Mouse (Mus musculus) large intestine, adult 2 months (tissue): Measurements from ENCODE around the gene Kdm2b. TPM values are rescaled to one million over a fixed set of nuclear protein-coding genes. Genes with fewer than 3 reads are reported as not detected.

Source experiments
- DNase-seq: peaks from one replicate; pipeline ENCODE4 v3.0.0-alpha.2; 2012; ENCODE audit warnings: low read depth, low spot score
- whole genome bisulfite sequencing: fragments of 180-500 bp; shearing (Covaris S2); methylation state at CpG from one replicate; pipeline ENCODE4 v1.1.7; 2018; 5-methylcytosine and 5-hydroxymethylcytosine counted together
- polyA plus RNA-seq: library from polyadenylated mRNA; depleted of rRNA; stranded (reverse); fragments of >200 nt; gene quantifications from 2 replicates; pipeline ENCODE4 v1.2.3, GENCODE M21; 2012

The Kdm2b gene
- polyA plus RNA-seq, 1 experiment, result 12.1 TPM

DNA sequence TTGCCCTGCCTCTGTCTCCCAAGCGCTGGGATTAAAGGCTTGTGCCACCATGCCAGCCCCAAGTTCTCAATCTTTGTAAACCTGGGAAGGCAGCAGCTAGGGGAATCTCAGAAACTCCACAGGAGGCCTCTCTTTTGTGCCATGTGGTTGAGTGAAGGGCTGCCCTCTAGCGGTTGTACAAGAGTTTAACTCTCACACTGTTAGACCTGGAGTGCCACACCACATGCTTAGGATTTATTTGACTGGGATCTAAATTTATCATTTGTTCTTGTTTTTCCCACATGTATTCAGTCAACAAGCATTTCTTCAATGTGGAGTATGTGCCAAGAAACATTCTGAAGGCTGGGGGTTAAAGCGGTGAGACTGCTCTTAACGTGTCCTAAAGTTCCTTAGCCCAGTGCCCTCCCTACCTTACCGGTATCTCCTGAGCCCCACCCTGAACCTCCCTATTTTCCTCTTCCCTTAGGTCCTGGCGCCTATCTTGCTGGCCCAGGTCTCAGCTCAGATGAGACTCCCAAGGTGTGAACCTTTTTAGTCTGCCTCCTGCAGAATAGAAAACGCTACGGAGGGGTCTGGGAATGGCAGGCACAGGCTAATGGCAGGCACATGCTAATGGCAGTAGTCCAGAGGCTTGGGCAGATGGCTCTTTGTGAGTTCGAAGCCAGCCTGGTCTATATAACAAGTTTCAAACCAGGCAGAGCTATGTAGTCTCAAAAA lies 24.1 kb upstream of the Kdm2b start:
- 34% methylated on average over 9 of the region's 9 CpGs for WGBS
- no peak for DNase-seq

DNA sequence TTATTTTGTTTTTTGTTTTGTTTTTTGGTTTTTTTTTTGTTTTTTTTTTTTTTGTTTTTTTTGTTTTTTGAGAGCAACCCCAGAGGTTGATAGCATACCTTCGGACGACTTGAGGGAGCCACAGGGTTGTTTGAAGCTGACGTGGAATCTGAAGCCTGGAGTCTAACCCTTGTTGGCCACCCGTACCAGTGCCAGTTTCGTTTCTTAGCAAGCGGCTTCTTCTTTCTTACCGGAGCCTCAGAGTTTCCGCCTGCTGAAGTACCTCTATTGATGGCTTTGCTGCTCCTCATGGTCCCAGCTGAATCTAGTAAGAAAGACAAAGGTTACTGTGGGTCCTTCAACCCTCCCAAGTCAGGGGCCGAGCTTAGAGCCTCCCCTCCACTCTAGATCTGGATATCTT lies 22.1 kb upstream of the Kdm2b start:
- 94% methylated on average over 9 of the region's 9 CpGs for WGBS
- no peak for DNase-seq

DNA sequence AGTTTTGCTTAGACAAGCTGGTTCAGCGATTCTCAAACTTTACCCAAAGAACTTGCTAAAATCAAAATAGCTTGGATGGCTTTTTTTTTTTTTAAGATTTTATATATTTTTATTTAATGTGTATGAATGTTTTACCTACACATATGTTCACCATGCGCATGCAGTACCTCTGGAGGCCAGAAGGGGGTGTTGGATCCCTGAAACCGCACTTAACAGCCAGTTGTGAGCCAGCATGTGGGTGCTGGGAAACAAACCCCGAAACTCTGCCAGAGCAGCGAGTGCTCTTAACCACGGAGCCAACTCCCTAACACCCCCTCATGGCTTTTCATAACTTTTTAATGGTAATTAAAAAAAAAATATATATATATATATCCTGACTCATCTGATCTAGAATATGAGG lies 21.2 kb upstream of the Kdm2b start:
- DNase-seq, result no peak
- 95% methylated on average over 6 of the region's 6 CpGs for WGBS

DNA sequence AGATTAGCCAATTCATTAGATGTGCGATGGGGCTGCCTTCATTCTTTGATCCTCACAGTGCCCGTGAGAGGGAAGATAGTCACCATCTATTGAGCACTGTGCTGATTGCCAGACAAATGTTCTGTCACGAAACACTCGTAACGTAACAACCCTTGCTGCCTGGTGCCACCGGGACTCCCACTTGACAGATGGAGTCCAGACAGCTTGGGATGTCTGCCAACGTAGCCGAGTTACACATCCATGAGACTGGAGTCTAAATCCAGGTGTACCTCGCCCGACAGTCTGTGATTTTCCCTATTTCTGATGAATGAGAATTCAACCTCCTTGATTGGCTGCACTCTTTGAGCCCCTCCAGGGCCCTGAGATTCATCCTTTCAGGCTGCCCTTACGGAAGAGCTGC lies 20.2 kb upstream of the Kdm2b start:
- WGBS, result 35% methylated on average over 11 of the region's 11 CpGs
- DNase-seq, result no peak

DNA sequence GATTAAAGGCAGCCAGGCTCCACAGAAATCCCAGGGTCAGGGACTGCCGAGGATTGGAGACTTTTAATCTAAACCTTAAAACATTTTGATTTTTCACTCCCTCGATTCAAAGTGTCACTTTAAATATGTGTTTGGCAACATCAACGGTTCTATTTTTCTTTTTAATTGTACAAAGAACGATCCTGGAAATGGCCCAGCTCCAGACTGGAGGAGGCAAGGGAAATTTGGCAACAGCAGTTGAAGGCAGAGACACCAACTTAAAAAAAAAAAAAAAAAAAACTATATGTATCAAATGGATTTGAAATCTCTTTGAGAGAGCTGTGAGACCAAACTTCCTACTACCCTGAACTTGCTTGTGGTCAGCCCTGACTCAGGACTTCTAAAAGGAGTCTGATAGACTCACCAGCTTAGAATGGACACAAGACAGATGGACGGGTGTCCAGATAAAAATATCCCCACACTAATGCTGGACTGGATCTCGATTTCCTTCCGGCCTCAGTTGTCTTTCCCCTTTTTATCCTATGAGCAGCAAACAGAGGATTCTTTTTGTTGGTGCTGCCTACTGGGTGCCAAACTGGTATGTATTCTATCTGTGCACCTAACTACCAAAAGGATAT lies 19.4 kb upstream of the Kdm2b start:
- DNase-seq, result no peak
- 48% methylated on average over 7 of the region's 7 CpGs for WGBS

DNA sequence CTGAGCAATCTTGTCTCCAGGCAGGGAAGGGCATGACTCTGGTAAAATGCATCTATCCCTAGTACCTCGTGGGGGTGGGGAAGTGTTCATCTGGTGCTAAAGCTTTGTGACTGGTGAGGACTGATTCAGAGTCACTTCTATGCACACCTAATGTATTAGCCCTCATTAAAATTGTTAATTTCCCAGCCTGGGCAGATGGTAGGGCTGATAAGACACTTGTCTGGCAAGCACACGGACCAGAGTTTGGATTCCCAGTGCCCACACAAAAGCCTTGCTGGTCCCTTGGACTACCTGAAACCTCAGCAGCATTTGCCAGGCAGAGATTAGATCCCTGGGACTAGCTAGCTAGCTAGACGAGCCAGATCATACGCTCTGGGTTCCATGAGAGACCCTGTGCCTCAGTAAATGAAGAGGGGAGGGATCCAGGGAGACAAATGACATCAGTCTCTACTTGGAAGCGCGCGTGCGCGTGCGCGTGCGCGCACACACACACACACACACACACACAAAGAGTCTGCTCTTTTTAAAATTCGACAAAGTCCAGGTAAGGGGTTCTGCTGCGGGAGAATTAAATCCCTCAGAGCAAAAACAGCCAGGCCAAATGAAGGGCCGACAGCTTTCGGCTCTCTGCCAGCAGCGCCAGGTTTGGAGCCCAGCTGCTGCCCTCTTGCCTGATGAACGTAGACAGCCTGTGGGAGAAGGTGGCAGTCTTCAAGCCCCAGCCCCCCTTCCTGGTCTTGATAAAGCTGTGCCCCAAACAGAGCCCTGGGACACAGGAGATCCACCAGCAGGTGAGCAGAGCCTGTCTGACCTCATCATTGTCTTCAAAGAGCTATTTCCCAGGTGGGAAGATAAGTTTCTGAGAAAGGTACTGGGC lies 16.3 kb upstream of the Kdm2b start:
- 85% methylated on average over 19 of the region's 19 CpGs for WGBS
- no peak for DNase-seq

DNA sequence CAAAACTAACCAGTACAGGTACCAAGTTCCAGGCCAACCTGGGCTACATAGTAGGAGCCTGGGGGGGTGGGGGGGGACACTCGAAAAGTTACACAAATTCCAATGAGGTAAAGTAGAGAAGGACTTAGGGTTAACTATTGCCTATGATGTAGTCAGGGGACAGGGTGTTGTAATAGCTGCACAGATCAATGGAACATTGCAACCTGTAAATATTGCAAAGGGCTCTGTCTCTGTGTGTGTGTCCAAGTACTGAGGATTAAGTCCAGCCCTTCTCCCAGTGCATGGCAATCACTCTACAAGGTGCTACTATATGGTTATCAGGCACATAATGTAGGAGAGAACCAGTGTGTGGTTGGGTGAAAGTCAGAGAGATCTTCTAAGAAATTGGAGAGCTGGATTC lies 11.3 kb upstream of the Kdm2b start:
- WGBS, result 50% methylated on average over 1 of the region's 1 CpGs
- DNase-seq, result no peak

DNA sequence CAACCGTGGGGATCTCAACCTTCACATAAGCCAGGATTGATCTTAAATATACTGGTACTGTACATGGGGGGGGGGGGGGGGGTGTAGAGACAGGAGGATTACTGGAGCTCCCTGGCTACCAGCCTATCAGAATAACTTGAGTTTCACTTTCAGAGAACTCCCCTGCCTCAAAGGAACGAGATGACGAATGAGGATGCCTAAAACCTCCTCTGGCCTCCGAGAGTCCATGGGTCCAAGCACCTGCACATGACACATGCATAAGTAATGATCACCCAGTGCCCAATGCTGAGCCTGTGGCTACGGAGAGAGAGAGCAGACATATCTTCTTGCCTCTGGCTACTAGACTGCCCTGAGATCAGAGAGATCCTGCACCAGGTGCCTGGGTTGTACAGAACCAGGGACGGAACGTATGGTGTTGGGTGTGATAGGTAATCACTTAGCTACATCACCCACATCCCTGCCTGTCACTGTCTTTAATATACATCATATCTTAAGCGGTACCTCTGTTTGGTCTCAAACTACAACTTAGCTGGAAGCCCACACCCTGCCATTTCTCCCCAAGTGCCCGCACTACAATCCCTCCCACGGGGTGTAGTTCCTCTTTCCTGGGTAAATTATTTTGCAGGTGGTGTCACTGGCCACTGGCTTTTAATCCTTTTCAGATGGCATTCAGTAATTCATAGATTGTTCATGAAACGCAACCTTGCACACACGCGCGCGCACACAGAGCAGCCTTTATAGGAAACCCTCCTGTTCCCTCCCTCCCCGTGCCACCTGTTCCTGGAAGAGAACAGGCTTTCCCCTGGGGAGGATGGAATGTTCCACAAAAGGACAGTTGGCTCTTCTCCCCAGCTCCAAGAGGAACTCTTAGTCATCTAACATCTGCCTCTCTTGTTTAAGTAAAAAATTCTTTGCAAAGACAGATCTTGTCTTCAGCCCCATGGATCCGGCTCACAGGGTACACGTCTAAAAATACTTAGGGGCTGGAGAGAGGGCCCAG lies 7.9 kb upstream of the Kdm2b start:
- WGBS, result 80% methylated on average over 18 of the region's 18 CpGs
- no peak for DNase-seq

DNA sequence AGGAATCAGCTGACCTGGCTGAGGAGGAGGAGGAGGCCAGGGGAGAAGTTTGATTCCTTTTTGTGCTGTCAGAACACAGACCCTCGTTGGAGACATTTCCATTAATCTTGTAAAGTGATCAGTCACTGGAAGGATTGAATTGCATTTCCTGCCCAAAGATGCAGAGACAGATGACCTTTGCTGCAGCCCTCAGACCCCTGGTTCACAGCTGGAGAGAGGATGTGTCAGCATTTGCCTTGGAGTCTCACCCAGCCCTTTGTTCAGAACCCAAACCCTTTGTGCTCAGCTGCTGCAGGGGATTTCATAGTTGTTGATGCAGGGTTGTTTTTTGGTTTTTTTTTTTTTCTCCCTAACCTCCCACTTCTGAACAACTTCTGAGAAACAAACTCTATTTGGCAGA lies 5.3 kb upstream of the Kdm2b start:
- no peak for DNase-seq
- 7% methylated on average over 1 of the region's 1 CpGs for WGBS

DNA sequence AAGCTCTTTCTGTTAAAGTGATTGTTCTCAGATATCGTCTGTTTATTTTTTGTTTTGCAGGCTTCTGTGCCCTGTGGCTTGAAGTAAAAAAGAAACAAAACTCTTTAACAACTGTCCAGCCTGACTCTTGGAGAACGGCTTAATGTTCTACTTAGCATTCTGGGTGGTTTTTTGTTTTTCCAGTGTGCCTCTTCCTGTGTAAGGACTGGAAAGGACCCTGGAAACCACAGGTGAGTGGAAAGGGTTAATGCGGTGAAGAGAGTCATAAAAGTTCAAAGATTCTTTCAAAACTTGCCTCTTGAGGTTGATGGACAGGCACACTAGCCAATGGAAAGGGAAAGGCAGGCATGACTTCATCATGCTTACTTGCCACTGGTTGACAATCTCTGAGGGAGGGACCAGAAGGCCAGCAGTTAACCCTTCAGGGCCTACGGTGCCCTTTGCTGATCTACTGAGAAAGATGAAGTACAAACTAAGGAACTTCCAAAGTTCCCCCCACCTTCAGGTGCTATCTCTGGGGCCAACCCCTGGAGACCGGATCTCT lies 4.8 kb upstream of the Kdm2b start:
- peak; percentile 84 for DNase-seq
- 9% methylated on average over 5 of the region's 5 CpGs for WGBS

DNA sequence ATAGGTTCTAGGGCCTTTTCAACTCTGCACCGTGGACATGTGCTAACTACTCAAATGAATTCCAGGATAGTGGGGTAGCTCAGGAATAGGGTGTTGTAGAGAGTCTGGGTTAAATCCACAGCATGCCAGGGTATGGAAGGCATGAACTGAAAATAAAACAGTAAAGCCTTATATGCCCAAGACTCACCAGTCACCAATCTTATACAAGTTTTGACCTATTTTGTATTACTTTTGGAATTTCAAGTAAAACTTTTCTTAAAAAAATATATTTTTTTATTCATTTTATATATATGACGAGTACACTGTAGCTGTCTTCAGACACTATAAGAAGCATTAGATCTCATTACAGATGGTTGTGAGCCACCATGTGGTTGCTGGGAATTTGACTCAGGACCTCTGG lies 4.2 kb upstream of the Kdm2b start:
- DNase-seq, result no peak
- 58% methylated on average over 2 of the region's 2 CpGs for WGBS

DNA sequence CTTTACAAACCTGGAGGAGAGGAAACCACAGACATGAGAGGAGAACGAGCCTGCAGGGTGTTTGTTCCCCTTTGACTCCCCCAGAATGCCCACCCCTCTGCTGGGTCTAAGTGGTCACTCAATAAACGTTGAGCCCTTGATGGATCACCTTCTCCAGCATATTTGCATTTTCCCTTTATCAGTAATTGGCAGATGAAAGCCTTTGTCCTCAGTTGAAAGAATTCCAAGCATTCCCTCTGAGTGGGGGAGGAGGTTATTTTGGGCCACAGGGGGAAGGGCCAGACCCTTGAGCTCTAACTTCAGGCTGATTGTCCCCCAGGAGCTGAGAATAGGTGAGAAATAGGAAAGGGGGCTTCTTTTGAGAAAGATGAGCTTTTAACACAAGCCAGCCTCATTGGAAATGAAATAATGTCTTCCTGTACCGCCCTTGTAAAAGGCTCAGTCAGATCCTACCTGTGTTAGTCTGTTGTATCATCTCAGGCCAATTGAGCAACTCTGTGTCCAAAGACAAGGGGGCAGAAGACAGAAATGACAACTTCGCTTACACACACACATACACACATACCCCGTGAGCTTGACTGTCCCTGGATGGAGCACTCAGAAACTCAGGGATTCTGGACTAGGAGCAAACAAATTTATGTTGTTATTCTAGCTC lies 1.9 kb upstream of the Kdm2b start:
- 69% methylated on average over 5 of the region's 5 CpGs for WGBS
- DNase-seq, result no peak

DNA sequence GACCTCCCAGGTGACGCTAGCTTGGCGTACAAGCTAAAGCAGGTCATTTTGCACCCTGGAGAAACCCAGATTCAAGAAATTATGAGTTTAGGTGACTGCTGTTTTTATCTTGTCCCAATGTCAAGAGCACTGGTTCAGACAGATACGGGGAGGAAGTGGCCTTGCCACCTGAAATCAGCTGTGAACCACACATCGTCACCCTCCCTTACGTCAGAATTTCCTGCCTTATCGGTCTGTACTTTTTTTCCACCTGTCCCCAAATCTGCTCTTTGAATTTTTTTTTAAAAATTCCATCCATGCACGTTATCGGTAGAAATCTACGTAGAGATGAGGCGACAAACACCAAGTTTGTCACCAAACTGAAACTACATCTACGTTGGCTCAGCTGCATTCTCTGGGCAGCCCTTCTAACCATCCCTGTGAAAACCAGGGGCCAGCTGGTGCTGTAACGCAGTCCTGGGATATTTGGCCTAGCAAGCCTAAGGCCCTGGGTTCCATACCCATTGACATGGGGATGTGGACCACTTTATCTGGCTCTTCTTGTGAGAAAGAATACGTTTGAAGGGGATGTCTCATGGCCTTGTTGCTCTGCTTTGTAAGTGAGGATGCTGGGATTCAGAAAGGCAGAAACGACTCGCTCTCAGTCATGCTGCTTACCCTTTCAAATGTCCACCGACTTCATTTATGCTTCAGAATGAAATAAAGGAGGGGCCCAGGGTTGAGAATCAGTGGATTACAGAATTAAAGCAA lies 963 bp upstream of the Kdm2b start:
- DNase-seq, result no peak
- WGBS, result 61% methylated on average over 16 of the region's 16 CpGs

DNA sequence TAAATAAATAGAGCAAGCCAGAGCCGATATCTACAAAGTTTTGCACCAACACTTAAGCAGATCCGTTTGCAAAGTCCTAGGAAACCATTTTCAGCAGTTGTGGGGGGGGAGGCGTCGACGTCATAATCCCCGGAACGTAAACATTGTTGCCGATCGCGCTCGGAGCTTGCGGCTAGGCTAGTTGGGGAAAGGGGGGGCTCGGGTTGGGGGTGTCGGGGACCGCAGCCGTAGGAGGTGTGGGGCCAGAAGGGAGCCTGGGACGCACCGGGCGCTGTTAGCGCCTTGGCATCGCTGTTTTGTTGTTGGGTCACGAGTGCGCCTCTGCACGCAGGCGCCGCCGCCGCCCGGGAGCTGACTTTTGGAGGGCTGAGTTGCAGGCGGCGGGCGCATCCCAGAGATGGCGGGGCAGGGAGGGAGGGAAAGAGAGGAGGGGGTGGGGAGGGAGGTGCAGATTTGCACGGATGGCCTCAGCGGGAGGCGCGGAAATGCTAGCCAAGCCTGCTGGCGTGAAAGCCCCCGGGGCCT lies 560 bp downstream of the Kdm2b start:
- WGBS, result 2% methylated on average over 33 of the region's 39 CpGs
- no peak for DNase-seq

DNA sequence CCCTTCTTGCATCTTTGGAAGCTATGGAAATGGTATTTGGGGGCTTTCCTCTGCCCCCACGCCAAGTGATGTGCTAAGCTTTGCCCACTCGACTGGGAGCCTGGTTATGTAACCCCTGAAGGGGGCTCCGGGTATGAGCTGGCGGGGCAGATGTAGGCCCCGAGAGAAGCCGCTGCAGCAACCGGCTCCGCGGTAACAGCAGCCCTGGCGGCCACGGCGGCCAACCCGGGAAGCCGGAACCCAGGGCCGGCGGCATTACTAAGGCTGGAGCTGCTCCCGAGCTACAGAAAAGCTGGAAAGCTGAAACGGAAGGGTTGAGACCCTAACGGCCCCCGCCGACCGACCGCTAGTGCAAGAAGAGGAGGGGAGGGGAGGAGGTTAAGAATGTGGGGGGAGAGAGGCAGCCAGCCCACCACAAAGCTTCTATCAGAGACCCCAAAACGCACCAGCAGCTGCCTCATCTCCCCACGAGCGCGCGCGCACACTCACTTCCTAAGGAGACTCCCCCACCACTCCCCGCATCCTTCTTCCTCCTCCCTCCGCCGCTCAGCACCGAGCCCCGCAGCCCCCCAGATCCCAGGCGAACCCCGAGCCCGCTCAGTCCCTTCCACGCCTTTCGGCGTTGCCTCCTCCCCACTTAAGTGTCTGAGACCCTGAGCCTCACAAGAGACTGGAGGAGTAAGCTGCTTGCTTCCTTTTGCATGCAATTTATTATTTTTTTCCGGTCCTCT lies 1.4 kb downstream of the Kdm2b start:
- under 1% methylated on average over 41 of the region's 41 CpGs for WGBS
- no peak for DNase-seq

DNA sequence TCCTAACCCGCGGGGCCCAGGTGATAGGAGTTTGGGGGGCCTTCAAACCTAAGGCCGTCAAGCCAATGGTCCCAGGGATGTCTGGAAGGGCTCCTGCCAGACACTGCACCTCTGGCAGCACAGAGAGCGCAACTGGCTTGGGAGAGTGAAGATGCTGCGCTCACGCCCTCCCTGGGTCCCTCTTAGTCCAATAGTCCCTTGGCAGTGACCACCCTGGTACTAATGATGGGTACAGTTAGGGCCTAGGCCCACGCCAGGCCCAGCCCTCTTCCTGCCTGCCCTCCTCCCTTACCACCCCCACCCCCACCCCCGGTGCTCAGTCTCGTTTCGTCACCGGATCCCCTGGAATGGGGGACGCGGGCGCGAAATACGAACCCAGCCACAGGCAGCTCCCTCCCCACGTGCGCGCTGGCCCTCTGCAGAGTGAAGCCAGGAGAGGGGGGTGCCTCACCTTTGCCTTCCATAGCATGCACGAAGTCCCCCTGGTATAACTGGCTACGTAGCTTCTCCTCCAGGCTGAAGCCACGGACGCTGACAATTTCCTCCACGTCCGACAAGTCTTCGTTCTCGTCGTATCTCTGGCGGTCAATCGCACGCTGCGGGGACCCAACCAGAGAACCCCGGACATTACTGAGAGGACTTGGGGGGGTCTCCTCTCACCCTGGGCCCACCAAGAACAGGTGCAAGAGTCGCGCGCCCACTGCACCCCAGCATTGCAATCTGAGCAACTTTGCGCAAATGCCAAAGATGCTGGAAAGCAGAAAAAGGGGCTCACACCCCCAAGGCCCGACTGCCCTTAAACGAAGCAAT lies 2.2 kb downstream of the Kdm2b start:
- DNase-seq, result no peak
- WGBS, result 8% methylated on average over 39 of the region's 39 CpGs
